Mouse (Mus musculus): ENCODE measurements around the gene Efhd1.
A peak's percentile ranks its signal among the peaks of the same experiment; 100 is the strongest.

The Efhd1 gene

GRCm38 (mm10) chr1:87264134-87265006 lies at the start of gene Efhd1:
Gene Efhd1, plus strand, starts transcription at chr1:87264363.
- peak; percentile 29 for DNase-seq (ENCODE audit: low spot score)

GRCm38 (mm10) chr1:87214748-87215147 lies 49.4 kb upstream of the Efhd1 start:
- no peak for DNase-seq (ENCODE audit: low spot score)

- DNase-seq (ENCODE audit: low spot score): no peak
These were observed 46.2 kb upstream of the Efhd1 start for GRCm38 (mm10) chr1:87217938-87218337.

GRCm38 (mm10) chr1:87225739-87226138 lies 38.4 kb upstream of the Efhd1 start:
- no peak for DNase-seq (ENCODE audit: low spot score)

- DNase-seq (ENCODE audit: low spot score): no peak
These were observed 37.6 kb upstream of the Efhd1 start for GRCm38 (mm10) chr1:87226409-87227159.

- no peak for DNase-seq (ENCODE audit: low spot score)
These were observed 37.0 kb upstream of the Efhd1 start for GRCm38 (mm10) chr1:87227160-87227550.

- DNase-seq (ENCODE audit: low spot score): no peak
These were observed 33.6 kb upstream of the Efhd1 start for GRCm38 (mm10) chr1:87230606-87231005.

- no peak for DNase-seq (ENCODE audit: low spot score)
These were observed 32.0 kb upstream of the Efhd1 start for GRCm38 (mm10) chr1:87232197-87232596.

- DNase-seq (ENCODE audit: low spot score): no peak
These were observed 25.1 kb upstream of the Efhd1 start for GRCm38 (mm10) chr1:87239056-87239455.

GRCm38 (mm10) chr1:87243021-87243420 lies 21.1 kb upstream of the Efhd1 start:
- DNase-seq (ENCODE audit: low spot score): no peak

- DNase-seq (ENCODE audit: low spot score): no peak
These were observed 18.7 kb upstream of the Efhd1 start for GRCm38 (mm10) chr1:87245430-87245829.

GRCm38 (mm10) chr1:87245929-87246815 lies 18.0 kb upstream of the Efhd1 start:
- DNase-seq (ENCODE audit: low spot score): peak; percentile 68

- DNase-seq (ENCODE audit: low spot score): no peak
These were observed 12.0 kb upstream of the Efhd1 start for GRCm38 (mm10) chr1:87252040-87252609.

GRCm38 (mm10) chr1:87255173-87255572 lies 9.0 kb upstream of the Efhd1 start:
- no peak for DNase-seq (ENCODE audit: low spot score)

- peak; percentile 55 for DNase-seq (ENCODE audit: low spot score)
These were observed 6.5 kb upstream of the Efhd1 start for GRCm38 (mm10) chr1:87257691-87258090.

- peak; percentile 50 for DNase-seq (ENCODE audit: low spot score)
These were observed 5.7 kb upstream of the Efhd1 start for GRCm38 (mm10) chr1:87258484-87258883.

- no peak for DNase-seq (ENCODE audit: low spot score)
These were observed 4.8 kb upstream of the Efhd1 start for GRCm38 (mm10) chr1:87259316-87259715.

GRCm38 (mm10) chr1:87263257-87263656 lies 906 bp upstream of the Efhd1 start:
- DNase-seq (ENCODE audit: low spot score): no peak

GRCm38 (mm10) chr1:87263796-87264133 lies 398 bp upstream of the Efhd1 start:
- no peak for DNase-seq (ENCODE audit: low spot score)

- DNase-seq (ENCODE audit: low spot score): no peak
These were observed 1.0 kb downstream of the Efhd1 start for GRCm38 (mm10) chr1:87265200-87265599.

- no peak for DNase-seq (ENCODE audit: low spot score)
These were observed 2.3 kb downstream of the Efhd1 start for GRCm38 (mm10) chr1:87266296-87267090.

Data from ovary, adult 18-20 months (tissue).